Mouse (Mus musculus) thymus, adult 2 months (tissue): ENCODE results near the gene D2hgdh. TPM values are rescaled to one million over a fixed set of nuclear protein-coding genes. Genes with fewer than 3 reads are reported as not detected.

Experiments used
- polyA plus RNA-seq: library from polyadenylated mRNA; depleted of rRNA; stranded (reverse); fragments of >200 nt; gene quantifications from 2 replicates; pipeline ENCODE4 v1.2.3, GENCODE M21; 2012; rRNA removed

Gene D2hgdh
- polyA plus RNA-seq, 1 experiment, result 41.7 TPM

Other genes starting within 250 kb of the D2hgdh start
- gene Stk25, start 166.2 kb upstream of the D2hgdh start, polyA plus RNA-seq, result 127 and 164 TPM in 2 replicates
- gene Bok, start 139.2 kb upstream of the D2hgdh start, polyA plus RNA-seq, result 19.9 and 30.7 TPM in 2 replicates
- 69.1 and 75.6 TPM in 2 replicates for gene Atg4b, start 73.4 kb upstream of the D2hgdh start, polyA plus RNA-seq
- 34.5 and 38.9 TPM in 2 replicates for gene Thap4, start 70.0 kb upstream of the D2hgdh start, polyA plus RNA-seq
- gene Dtymk, start 23.0 kb upstream of the D2hgdh start, polyA plus RNA-seq, result 146 and 149 TPM in 2 replicates
- 10.9 and 11.0 TPM in 2 replicates for gene Ing5, start 20.9 kb upstream of the D2hgdh start, polyA plus RNA-seq
- 1.5 and 2.6 TPM in 2 replicates for gene Gal3st2, start 36.4 kb downstream of the D2hgdh start, polyA plus RNA-seq
- 2.5 and 2.6 TPM in 2 replicates for gene Gal3st2b, start 93.4 kb downstream of the D2hgdh start, polyA plus RNA-seq
- 0.03 and 0.08 TPM in 2 replicates for gene Gal3st2c, start 165.6 kb downstream of the D2hgdh start, polyA plus RNA-seq
- not detected in 2 replicates for gene Neu4, start 195.5 kb downstream of the D2hgdh start, polyA plus RNA-seq
- 21.8 and 25.0 TPM in 2 replicates for gene Pdcd1, start 227.6 kb downstream of the D2hgdh start, polyA plus RNA-seq